Mouse (Mus musculus) brain, embryonic 14.5 days (tissue): ENCODE measurements around the gene S100a11.

ENCODE experiments used
- CTCF ChIP-seq: fragments of 200-500 bp; IDR thresholded peaks from 2 replicates; pipeline ENCODE4 v1.5.1; 2012; ENCODE audit warnings: inconsistent platforms, mild to moderate bottlenecking, moderate library complexity, borderline replicate concordance; ENCODE audit not compliant: insufficient read depth, insufficient read length; ENCODE audit errors: extremely low read depth
- POLR2A ChIP-seq: fragments of 200-500 bp; IDR thresholded peaks from 2 replicates; pipeline ENCODE4 v1.6.1; 2012; ENCODE audit warnings: mild to moderate bottlenecking, inconsistent platforms, borderline replicate concordance; ENCODE audit not compliant: poor library complexity, insufficient read depth, insufficient read length, severe bottlenecking; ENCODE audit errors: extremely low read depth

GRCm38 (mm10) chr3:93556599-93556998, 36.3 kb downstream of the S100a11 start:
- TF ChIP-seq CTCF: no peak
- no peak for TF ChIP-seq POLR2A
